Mouse (Mus musculus) embryonic facial prominence, embryonic 15.5 days (tissue): ENCODE data around the gene Chrng. TPM values are rescaled to one million over a fixed set of nuclear protein-coding genes. Genes with fewer than 3 reads are reported as not detected.

Experiments used
- ATAC-seq: fragments of 200-750 bp; cut with Nextera tagmentation; 2 replicates; pipeline ENCODE4 v1.8.0; 2017; ENCODE audit warnings: low read depth, moderate TSS enrichment; ENCODE audit not compliant: insufficient number of reproducible peaks, low FRiP score, low TSS enrichment
- H3K27ac ChIP-seq: fragments of 300-500 bp; sonication (generic); replicated peaks from 2 replicates; pipeline ENCODE4 v1.5.1; 2015; ENCODE audit warnings: mild to moderate bottlenecking, inconsistent platforms
- H3K27me3 ChIP-seq: fragments of 300-500 bp; sonication (generic); 2 replicates; pipeline ENCODE4 v1.6.1; 2015; ENCODE audit warnings: inconsistent platforms
- H3K36me3 ChIP-seq: fragments of 300-500 bp; sonication (generic); 2 replicates; pipeline ENCODE4 v1.6.1; 2015; ENCODE audit warnings: mild to moderate bottlenecking, inconsistent platforms
- H3K4me1 ChIP-seq: fragments of 300-500 bp; sonication (generic); 2 replicates; pipeline ENCODE4 v1.6.1; 2015; ENCODE audit warnings: inconsistent platforms
- H3K4me2 ChIP-seq: fragments of 300-500 bp; sonication (generic); replicated peaks from 2 replicates; pipeline ENCODE4 v1.6.1; 2015; ENCODE audit warnings: mild to moderate bottlenecking, inconsistent platforms
- H3K4me3 ChIP-seq: fragments of 300-500 bp; sonication (generic); replicated peaks from 2 replicates; pipeline ENCODE4 v1.5.1; 2015; ENCODE audit warnings: mild to moderate bottlenecking, inconsistent platforms
- H3K9ac ChIP-seq: fragments of 300-500 bp; sonication (generic); 2 replicates; pipeline ENCODE4 v1.6.1; 2015; ENCODE audit warnings: inconsistent platforms
- H3K9me3 ChIP-seq: fragments of 300-500 bp; sonication (generic); replicated peaks from 2 replicates; pipeline ENCODE4 v1.6.1; 2016; ENCODE audit warnings: inconsistent platforms
- WGBS: fragments of 180-500 bp; shearing (Covaris S2); methylation state at CpG from one replicate; pipeline ENCODE4 v1.1.7; 2015; 5-methylcytosine and 5-hydroxymethylcytosine counted together
- polyA plus RNA-seq: library from polyadenylated mRNA; unstranded; fragments of >200 nt; fragmentation: Nextera tagmentation; extraction: Ambion mirVana; gene quantifications from 2 replicates; pipeline ENCODE4 v1.2.1, GENCODE M21; 2015

Chrng gene
- polyA plus RNA-seq, 1 experiment from 2014 or later, result 24.4 TPM

GRCm38 (mm10) chr1:87201848-87202247, 2.6 kb upstream of the Chrng start:
- ATAC-seq, result no peak
- no peaks in the 10 kb centered on the region for H3K36me3 ChIP-seq

GRCm38 (mm10) chr1:87203779-87204178, 678 bp upstream of the Chrng start:
- no peak overlapping the region for H3K27ac ChIP-seq
- no peaks in the 10 kb centered on the region for H3K4me1 ChIP-seq
- H3K4me2 ChIP-seq, result no peak overlapping the region
- H3K4me3 ChIP-seq, result no peak overlapping the region
- H3K27me3 ChIP-seq, result peaks cover 30% of the 10 kb centered on the region
- WGBS, result 79% methylated on average over 5 of the region's 5 CpGs
- no peaks in the 10 kb centered on the region for H3K9me3 ChIP-seq
- no peak for ATAC-seq
- H3K36me3 ChIP-seq, result no peaks in the 10 kb centered on the region
- H3K9ac ChIP-seq, result no peak overlapping the region

More at GRCm38 (mm10) chr1:87201848-87202247, 2.6 kb upstream of the Chrng start:
- no peak overlapping the region for H3K4me2 ChIP-seq
- H3K9ac ChIP-seq, result no peak overlapping the region
- 55% methylated on average over 1 of the region's 1 CpGs for WGBS
- H3K27me3 ChIP-seq, result peaks cover 15% of the 10 kb centered on the region
- H3K27ac ChIP-seq, result no peak overlapping the region
- no peaks in the 10 kb centered on the region for H3K9me3 ChIP-seq
- no peak overlapping the region for H3K4me3 ChIP-seq
- no peaks in the 10 kb centered on the region for H3K4me1 ChIP-seq

GRCm38 (mm10) chr1:87205038-87205437, 581 bp downstream of the Chrng start:
- ATAC-seq, result no peak
- Histone ChIP-seq H3K9ac (no peak overlapping the region), H3K27ac (peak overlapping the region; percentile 65)

DNA sequence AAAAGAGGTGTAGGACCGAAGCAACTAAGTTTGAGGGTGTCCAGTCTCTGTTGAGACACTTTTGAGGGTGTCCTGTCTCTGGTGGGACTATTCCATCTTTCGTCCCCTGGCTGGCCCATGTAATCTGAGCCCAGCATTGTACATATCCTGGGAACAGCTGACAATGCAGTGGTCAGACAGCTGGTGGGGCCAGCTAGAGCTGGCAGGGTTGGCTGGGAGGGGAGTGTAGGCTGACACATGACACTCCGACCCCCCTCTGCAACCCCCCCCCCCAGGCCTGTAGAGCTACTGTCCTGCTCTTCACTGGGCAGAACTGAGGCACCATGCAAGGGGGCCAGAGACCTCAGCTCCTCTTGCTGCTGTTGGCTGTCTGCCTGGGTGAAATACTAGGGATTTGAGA, 1.0 kb downstream of the Chrng start:
- peak; percentile 74 for ATAC-seq
- 34% methylated on average over 3 of the region's 3 CpGs for WGBS
- no peaks in the 10 kb centered on the region for H3K4me1 ChIP-seq
- H3K9ac ChIP-seq, result no peak overlapping the region
- no peaks in the 10 kb centered on the region for H3K9me3 ChIP-seq
- H3K36me3 ChIP-seq, result no peaks in the 10 kb centered on the region
- H3K4me2 ChIP-seq, result no peak overlapping the region
- peaks cover 30% of the 10 kb centered on the region for H3K27me3 ChIP-seq
- H3K4me3 ChIP-seq, result no peak overlapping the region
- peak overlapping the region; percentile 65; the same call in 1 of the 2 replicates for H3K27ac ChIP-seq

More at GRCm38 (mm10) chr1:87205038-87205437, 581 bp downstream of the Chrng start:
- H3K4me2 ChIP-seq, result no peak overlapping the region
- H3K9me3 ChIP-seq, result no peaks in the 10 kb centered on the region
- H3K36me3 ChIP-seq, result no peaks in the 10 kb centered on the region
- H3K27me3 ChIP-seq, result peaks cover 30% of the 10 kb centered on the region
- H3K4me1 ChIP-seq, result no peaks in the 10 kb centered on the region
- no peak overlapping the region for H3K4me3 ChIP-seq
- 39% methylated on average over 6 of the region's 6 CpGs for WGBS

GRCm38 (mm10) chr1:87206339-87206738, 1.9 kb downstream of the Chrng start:
- no peak for ATAC-seq
- 21% methylated on average over 17 of the region's 17 CpGs for WGBS

DNA sequence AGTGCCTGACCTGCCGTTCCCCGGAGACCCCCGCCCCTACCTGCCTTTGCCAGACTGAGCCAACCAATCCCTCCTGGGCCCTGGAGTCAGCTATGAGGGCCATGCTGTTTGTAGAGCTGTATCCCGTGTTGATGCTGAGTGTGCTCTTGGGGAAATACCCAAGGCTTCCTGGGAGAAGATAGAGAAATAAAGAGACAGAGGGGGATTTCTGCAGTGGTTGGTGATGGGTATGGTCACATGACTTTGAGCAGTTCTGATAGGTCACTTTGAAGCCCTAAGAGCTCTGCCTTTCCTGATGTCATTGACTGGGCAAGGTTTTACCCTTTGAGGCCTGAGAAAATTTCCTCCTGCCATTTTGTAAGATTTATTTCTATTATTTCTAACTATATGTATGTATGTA, 7.0 kb downstream of the Chrng start:
- no peak overlapping the region for H3K4me3 ChIP-seq
- WGBS, result 84% methylated on average over 4 of the region's 4 CpGs
- H3K36me3 ChIP-seq, result no peaks in the 10 kb centered on the region
- H3K9ac ChIP-seq, result no peak overlapping the region
- peaks cover 19% of the 10 kb centered on the region for H3K27me3 ChIP-seq
- no peak overlapping the region for H3K4me2 ChIP-seq
- H3K27ac ChIP-seq, result no peak overlapping the region
- no peaks in the 10 kb centered on the region for H3K9me3 ChIP-seq
- ATAC-seq, result no peak
- peaks cover 23% of the 10 kb centered on the region for H3K4me1 ChIP-seq

More at GRCm38 (mm10) chr1:87206339-87206738, 1.9 kb downstream of the Chrng start:
- H3K4me2 ChIP-seq, result no peak overlapping the region
- H3K27ac ChIP-seq, result no peak overlapping the region
- no peaks in the 10 kb centered on the region for H3K9me3 ChIP-seq
- H3K4me3 ChIP-seq, result peak overlapping the region; percentile 18; the same call in 1 of the 2 replicates
- H3K9ac ChIP-seq, result no peak overlapping the region
- H3K4me1 ChIP-seq, result no peaks in the 10 kb centered on the region
- H3K36me3 ChIP-seq, result no peaks in the 10 kb centered on the region
- H3K27me3 ChIP-seq, result peaks cover 30% of the 10 kb centered on the region

DNA sequence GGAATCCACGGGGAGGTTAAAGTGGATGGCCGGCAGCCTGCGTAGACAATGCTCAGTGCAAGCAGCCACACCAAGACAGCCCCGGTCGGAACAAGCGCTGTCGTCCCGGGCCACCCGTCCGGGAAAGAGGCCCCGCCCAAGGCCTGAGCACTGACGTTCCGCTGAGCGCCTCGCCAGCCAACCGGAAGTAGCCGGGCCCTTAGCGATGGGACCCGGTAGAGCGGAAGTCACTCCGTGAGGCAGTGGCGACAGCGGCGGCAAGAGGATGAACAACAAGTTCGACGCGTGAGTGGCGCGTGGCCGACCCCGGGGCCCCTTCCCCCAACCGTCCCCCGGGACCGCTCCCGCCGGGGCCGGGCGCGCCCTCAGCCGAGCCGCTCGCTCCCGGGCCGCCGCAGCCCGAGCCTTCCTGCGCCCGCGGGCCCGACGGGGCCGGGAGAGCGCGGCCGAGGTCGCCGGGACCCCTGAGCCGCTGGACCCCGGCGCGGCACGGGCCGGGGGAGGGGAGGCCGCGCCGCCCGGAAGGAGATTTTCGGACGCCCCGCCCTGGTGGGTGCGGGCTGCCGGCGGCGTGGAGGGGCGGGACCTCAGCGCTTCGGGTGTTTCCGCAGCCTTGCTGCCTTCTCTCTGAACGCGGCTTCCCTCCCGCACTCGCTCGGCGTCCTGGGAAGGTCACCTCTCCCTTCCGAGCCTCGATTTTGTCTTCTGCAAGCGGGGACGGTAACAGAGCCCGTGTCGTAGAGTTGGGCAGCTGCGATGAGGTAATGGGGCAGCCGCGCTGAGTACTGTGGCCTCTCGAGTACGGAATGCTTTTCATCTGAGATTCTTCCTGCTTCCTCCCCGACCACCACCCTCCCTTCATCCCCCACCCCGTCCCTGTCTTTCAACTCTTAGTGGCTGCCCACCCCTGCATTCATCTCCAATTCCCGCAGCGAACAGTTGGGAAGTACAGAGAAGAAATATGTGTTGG, 9.6 kb downstream of the Chrng start, which contains the start of gene Eif4e2:
TSS of gene Eif4e2 (plus strand) at position 180 of the 970 bp plus-strand sequence.
- H3K27ac ChIP-seq, result peak within 1 kb of the TSS; percentile 99
- peak; percentile 95 for ATAC-seq

GRCm38 (mm10) chr1:87214748-87215147, 10.3 kb downstream of the Chrng start:
- Histone ChIP-seq H3K4me1 (peaks cover 23% of the 10 kb centered on the region), H3K4me3 (peak overlapping the region; percentile 87), H3K9ac (peak overlapping the region; percentile 98), H3K4me2 (peak overlapping the region; percentile 55), H3K9me3 (no peaks in the 10 kb centered on the region), H3K27me3 (no peaks in the 10 kb centered on the region), H3K36me3 (peaks cover 13% of the 10 kb centered on the region), H3K27ac (peak overlapping the region; percentile 99)
- WGBS, result 15% methylated on average over 4 of the region's 4 CpGs
- ATAC-seq, result no peak

More for the DNA sequence above, 9.6 kb downstream of the Chrng start, which contains the start of gene Eif4e2:
- Histone ChIP-seq H3K9ac (peak within 1 kb of the TSS; percentile 98), H3K36me3 (0 out of 2 replicates have a peak, but pooled peaks cover 6% of the 10 kb centered on the region), H3K27me3 (no peaks in the 10 kb centered on the region), H3K4me1 (peaks cover 23% of the 10 kb centered on the region), H3K4me3 (peak within 1 kb of the TSS; percentile 87), H3K4me2 (peak within 1 kb of the TSS; percentile 55), H3K9me3 (no peaks in the 10 kb centered on the region)
- under 1% methylated on average over 94 of the region's 99 CpGs for WGBS

GRCm38 (mm10) chr1:87217938-87218337, 13.5 kb downstream of the Chrng start:
- ATAC-seq, result no peak
- H3K4me3 ChIP-seq, result no peak overlapping the region
- 68% methylated on average over 3 of the region's 3 CpGs for WGBS
- no peak overlapping the region for H3K27ac ChIP-seq
- no peak overlapping the region for H3K9ac ChIP-seq
- H3K27me3 ChIP-seq, result no peaks in the 10 kb centered on the region
- H3K4me2 ChIP-seq, result no peak overlapping the region
- no peaks in the 10 kb centered on the region for H3K9me3 ChIP-seq
- H3K36me3 ChIP-seq, result peaks cover 42% of the 10 kb centered on the region
- peaks cover 21% of the 10 kb centered on the region for H3K4me1 ChIP-seq

- no peak overlapping the region for H3K27ac ChIP-seq
- H3K27me3 ChIP-seq, result no peaks in the 10 kb centered on the region
- H3K4me2 ChIP-seq, result no peak overlapping the region
- H3K4me3 ChIP-seq, result no peak overlapping the region
- H3K4me1 ChIP-seq, result no peaks in the 10 kb centered on the region
- peaks cover 86% of the 10 kb centered on the region for H3K36me3 ChIP-seq
- WGBS, result 94% methylated on average over 8 of the region's 8 CpGs
- ATAC-seq, result no peak
- H3K9ac ChIP-seq, result no peak overlapping the region
- no peaks in the 10 kb centered on the region for H3K9me3 ChIP-seq
Observed at GRCm38 (mm10) chr1:87225739-87226138, 21.3 kb downstream of the Chrng start.

GRCm38 (mm10) chr1:87226409-87227159, 22.1 kb downstream of the Chrng start:
- H3K36me3 ChIP-seq, result peaks cover 85% of the 10 kb centered on the region
- no peak overlapping the region for H3K9ac ChIP-seq
- H3K27ac ChIP-seq, result no peak overlapping the region
- H3K9me3 ChIP-seq, result no peaks in the 10 kb centered on the region
- H3K4me1 ChIP-seq, result no peaks in the 10 kb centered on the region
- H3K27me3 ChIP-seq, result no peaks in the 10 kb centered on the region
- WGBS, result 96% methylated on average over 1 of the region's 1 CpGs
- H3K4me2 ChIP-seq, result no peak overlapping the region
- no peak overlapping the region for H3K4me3 ChIP-seq
- no peak; the same call in 1 of the 2 replicates for ATAC-seq
